Mouse (Mus musculus) kidney, adult 2 months (tissue): ENCODE results near the gene Gm960.

ENCODE experiments used
- CTCF ChIP-seq: fragments of 200-500 bp; conservative IDR thresholded peaks from 2 replicates; pipeline ENCODE4 v1.5.1; 2011; ENCODE audit warnings: low read depth, mild to moderate bottlenecking, control low read depth, low read length, moderate library complexity, mixed read lengths; ENCODE audit not compliant: insufficient read depth, insufficient read length
- POLR2A ChIP-seq: fragments of 200-500 bp; IDR thresholded peaks from one replicate; pipeline ENCODE4 v1.6.1; 2011; ENCODE audit warnings: low read depth, low read length, control low read depth

- TF ChIP-seq CTCF, result peak; percentile 67
- no peak for TF ChIP-seq POLR2A
Measured at GRCm38 (mm10) chr19:4603801-4604723, 94.4 kb downstream of the Gm960 start.
